Mouse (Mus musculus): ENCODE measurements around the gene Prss47. TPM values are rescaled to one million over a fixed set of nuclear protein-coding genes. Genes with fewer than 3 reads are reported as not detected.

The Prss47 gene
- not detected in 2 replicates for polyA plus RNA-seq (2012; rRNA removed)

- DNase-seq (ENCODE audit: low spot score), result no peak
These were observed at the start of gene Prss47 for GRCm38 (mm10) chr13:65052660-65053059. Gene Prss47, minus strand, starts transcription at chr13:65052760.

GRCm38 (mm10) chr13:65101232-65101631, 48.7 kb upstream of the Prss47 start:
- DNase-seq (ENCODE audit: low spot score), result no peak

GRCm38 (mm10) chr13:65100678-65101077, 48.1 kb upstream of the Prss47 start:
- DNase-seq (ENCODE audit: low spot score), result no peak

- DNase-seq (ENCODE audit: low spot score), result no peak
These were observed 44.5 kb upstream of the Prss47 start for GRCm38 (mm10) chr13:65097018-65097417.

- no peak for DNase-seq (ENCODE audit: low spot score)
These were observed 43.4 kb upstream of the Prss47 start for GRCm38 (mm10) chr13:65095923-65096322.

- DNase-seq (ENCODE audit: low spot score), result no peak
These were observed 17.4 kb upstream of the Prss47 start for GRCm38 (mm10) chr13:65069969-65070368.

GRCm38 (mm10) chr13:65035057-65035456, 17.5 kb downstream of the Prss47 start:
- DNase-seq (ENCODE audit: low spot score), result no peak

GRCm38 (mm10) chr13:65032758-65033157, 19.8 kb downstream of the Prss47 start, which contains the start of gene Spata31d1c:
Gene Spata31d1c, plus strand, starts transcription at chr13:65033058.
- no peak for DNase-seq (ENCODE audit: low spot score)

GRCm38 (mm10) chr13:65011052-65011738, 41.4 kb downstream of the Prss47 start:
- no peak for DNase-seq (ENCODE audit: low spot score)

- no peak for DNase-seq (ENCODE audit: low spot score)
These were observed 44.6 kb downstream of the Prss47 start for GRCm38 (mm10) chr13:65007971-65008370.

GRCm38 (mm10) chr13:65006760-65007159, 45.8 kb downstream of the Prss47 start:
- no peak for DNase-seq (ENCODE audit: low spot score)

- DNase-seq (ENCODE audit: low spot score), result no peak
These were observed 47.1 kb downstream of the Prss47 start for GRCm38 (mm10) chr13:65005414-65005813.

Other genes with a start within 250 kb of the Prss47 start
- 0.47 and 0.50 TPM in 2 replicates for gene Cntnap3, start 148.8 kb downstream of the Prss47 start, polyA plus RNA-seq (2012; rRNA removed)
- gene Spata31, start 135.4 kb downstream of the Prss47 start, polyA plus RNA-seq (2012; rRNA removed), result not detected in 2 replicates
- gene Spata31d1c, start 19.7 kb downstream of the Prss47 start, polyA plus RNA-seq (2012; rRNA removed), result not detected in 2 replicates
- 24.6 and 26.8 TPM in 2 replicates for gene Mfsd14b, start 60.2 kb upstream of the Prss47 start, polyA plus RNA-seq (2012; rRNA removed)
- not detected in 2 replicates for gene Olfr465-ps1, start 85.3 kb upstream of the Prss47 start, polyA plus RNA-seq (2012; rRNA removed)
- not detected in 2 replicates for gene Olfr466, start 97.5 kb upstream of the Prss47 start, polyA plus RNA-seq (2012; rRNA removed)
- 0.14 and 0.18 TPM in 2 replicates for gene Nlrp4f, start 153.2 kb upstream of the Prss47 start, polyA plus RNA-seq (2012; rRNA removed)
- 0.07 and 0.08 TPM in 2 replicates for gene Gm10775, start 206.8 kb upstream of the Prss47 start, polyA plus RNA-seq (2012; rRNA removed)
- 27.5 and 34.2 TPM in 2 replicates for gene Zfp369, start 226.1 kb upstream of the Prss47 start, polyA plus RNA-seq (2012; rRNA removed)